Mouse (Mus musculus): ENCODE results near the gene Adamts18.

Gene Adamts18

DNA sequence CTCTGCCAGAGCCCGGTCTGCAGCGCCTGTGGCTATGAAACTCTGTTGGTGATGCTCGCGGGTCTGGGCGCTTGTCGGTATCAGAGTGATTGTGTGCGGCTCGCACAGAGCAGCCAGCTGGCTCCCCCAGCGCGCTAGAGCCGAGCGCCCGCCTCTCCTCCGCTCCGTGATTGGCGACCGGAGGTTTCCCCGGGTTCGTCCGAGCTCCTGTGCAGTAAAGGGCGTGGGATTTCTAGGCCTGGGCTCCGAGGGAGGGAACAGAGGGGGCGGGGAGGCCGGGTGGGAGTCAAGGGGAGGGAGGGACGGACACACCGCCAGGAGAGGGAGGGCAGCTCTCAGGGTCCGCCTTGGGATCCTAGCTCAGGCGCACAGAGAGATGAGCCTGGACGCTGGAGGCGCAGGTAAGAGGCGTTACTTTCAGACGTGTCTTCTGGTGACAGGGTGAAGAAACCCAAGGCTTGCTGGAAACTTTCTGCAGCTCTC lies at the start of gene Adamts18:
Gene Adamts18, minus strand, starts transcription at position 86 of the 483 bp plus-strand sequence.
- DNase-seq: no peak

DNA sequence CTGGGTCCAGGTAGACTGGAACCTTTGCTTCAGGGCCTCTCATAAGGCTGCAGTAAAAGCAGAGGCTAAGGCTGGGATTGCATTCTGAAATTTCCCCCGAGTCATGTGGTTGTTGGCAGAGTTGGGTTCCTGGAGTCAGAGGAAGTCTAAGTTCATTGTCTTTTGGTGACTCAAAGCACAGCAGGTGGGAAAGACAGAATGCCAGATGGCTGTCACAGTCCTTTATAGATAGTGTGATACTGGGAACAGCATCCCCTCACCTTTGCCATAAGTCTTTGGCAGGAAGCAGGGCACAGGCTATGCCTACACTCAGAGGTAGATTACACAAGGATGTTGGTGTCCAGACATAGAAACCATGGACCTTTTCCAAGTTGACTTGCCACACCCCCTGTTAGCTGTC lies 47.9 kb upstream of the Adamts18 start:
- no peak for DNase-seq

DNA sequence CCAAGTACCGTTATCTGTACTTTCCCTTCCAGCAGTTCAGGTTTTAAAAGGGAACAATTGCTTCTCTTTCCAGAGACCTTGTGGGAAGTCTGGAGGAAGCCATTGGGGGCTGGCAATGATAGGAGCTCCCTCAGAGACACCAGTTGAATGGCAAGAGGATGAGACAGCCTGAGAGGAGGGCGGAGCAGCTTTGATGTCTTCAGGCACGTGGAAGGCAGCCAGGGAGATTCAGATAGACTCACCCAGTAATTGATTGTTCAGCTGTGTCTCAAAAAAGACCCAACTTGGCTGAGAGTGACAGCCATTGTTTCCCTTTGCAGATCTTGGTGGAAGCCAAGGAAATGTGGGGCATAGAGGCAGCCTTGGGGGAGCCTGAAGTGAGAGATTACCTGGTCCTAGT lies 42.8 kb upstream of the Adamts18 start:
- DNase-seq: no peak

DNA sequence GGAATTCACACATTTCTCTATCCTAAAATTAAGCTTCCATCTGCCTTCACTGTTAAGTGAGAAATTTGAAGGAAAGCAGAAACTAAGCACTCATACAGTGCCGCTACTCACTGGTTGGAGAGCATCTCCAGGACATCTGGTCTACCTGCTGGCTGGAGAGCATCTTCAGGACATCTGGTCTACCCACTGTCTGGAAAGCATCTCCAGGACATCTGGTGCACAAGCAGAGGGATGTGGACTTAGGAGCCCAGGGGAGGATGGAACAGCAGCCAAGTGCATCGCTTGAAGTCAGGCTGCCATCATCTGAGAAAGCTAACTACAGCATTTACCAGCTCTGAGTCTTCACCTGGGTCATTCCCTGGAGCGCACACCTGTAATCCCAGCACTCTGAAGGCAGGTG lies 38.0 kb upstream of the Adamts18 start:
- no peak for DNase-seq

DNA sequence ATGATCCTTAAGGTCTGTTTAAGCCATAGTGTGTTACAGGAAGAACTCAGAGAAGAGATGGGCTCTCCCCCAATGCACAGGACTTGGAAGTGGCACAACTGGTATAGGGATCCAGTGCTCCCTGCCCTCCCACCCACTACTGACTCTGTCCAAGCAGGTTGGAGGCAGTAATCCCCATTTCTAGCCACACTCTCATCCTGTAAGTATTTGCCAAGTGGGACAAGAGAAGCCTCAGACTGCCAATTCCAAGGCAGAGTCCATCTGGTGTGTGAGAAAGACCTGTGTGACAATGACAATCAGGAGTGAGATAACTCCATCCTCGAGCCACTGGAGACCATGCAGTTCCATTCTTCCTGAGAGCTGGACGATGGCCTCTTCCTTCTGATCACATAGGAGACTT lies 36.6 kb upstream of the Adamts18 start:
- no peak for DNase-seq

DNA sequence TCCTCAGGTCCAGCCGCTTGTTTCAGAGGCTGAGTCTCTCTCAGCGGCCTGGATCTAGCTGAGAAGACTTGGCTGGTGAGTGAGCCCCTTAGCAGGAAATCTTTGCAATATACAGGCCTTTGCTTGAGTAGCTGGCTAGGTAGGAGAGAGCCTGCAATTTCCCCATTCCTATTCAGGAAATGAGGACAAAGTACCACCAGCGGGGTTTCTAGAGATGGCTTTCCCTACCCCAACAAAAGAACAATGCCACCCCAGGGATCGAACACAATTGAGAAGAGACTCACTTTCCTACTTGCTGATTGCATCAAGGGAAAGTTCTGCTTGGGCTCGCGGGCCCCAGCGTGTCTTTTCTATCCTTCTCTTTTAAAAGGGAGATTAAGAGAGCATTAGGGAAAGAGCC lies 35.5 kb upstream of the Adamts18 start:
- DNase-seq: no peak

DNA sequence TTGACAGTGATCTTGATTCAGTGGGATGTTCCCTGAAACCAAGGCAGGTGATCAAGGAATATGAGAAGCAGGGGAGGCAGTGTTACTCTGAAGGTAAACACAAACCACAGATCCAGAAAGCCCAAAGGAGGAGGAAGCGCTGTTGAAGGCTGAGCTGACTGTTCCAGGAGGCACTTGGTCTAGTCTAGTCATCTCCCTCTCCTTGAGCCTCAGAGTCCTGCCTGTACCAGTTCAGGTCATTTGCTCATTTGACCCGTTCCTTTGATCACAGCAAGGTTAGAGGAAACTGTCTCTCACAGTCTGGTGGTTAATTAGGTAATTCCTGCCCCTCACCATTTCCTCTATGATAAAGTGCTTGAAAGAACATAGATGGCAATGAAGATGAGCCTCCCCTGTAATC lies 34.0 kb upstream of the Adamts18 start:
- no peak for DNase-seq

DNA sequence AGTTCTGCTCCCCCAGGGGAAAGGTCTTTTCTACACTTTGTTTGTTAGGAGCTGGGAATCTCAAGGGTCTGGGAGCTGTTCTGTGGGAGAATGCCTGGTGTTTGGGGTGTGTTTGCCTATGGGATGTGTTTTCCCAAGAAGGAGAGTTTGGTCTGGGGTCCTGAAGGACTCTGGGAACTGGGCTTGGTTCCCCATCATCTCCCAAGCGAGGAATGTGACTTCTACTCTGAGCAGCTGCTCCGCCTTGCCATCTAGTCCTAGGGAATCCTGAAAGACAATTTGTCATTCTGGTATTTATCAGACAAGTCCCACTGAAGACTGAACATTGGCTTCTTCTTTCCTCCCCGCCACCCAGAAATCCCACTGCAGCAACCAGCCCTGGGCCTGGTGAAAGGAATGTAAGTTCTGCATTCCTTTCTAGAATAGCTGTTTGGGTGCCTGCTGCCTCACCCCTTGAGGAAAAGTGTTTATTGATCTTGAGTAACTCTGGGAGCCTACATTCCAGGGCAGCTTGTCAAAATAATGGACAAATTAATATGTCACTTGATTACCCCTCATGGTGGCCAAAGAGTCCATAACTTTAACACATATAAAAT lies 30.0 kb upstream of the Adamts18 start:
- DNase-seq: no peak

DNA sequence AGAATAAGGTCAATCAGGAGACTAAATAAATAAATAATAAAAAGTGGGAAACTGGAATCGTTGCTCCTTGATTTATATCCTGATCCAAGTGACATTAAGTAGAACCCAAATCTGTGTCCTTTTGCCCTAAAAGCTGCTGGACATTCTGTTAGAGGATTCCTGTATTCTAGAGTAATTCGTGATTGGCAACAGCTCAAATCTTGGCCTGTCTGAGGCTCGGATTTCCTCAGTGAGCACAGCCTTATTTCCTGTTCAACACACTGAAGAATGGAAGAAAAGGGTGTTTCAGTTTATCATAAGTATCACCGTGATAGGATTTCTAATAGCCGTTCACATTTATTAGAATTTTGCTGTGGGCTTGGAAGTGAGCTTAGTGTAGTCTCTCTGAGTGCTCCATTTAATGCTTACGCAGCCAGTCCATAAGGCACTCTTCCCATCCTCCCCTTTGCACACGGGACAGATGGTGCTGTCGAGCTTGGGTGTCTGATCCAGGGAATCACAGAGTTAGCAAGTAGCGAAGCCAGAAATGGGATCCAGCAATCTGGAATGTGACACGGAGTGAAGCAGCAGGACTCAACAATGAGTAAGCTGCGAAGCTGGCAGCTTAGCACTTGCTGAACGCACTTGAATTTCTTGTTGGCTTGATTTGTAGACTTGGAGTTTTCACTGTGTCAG lies 25.0 kb upstream of the Adamts18 start:
- no peak for DNase-seq

DNA sequence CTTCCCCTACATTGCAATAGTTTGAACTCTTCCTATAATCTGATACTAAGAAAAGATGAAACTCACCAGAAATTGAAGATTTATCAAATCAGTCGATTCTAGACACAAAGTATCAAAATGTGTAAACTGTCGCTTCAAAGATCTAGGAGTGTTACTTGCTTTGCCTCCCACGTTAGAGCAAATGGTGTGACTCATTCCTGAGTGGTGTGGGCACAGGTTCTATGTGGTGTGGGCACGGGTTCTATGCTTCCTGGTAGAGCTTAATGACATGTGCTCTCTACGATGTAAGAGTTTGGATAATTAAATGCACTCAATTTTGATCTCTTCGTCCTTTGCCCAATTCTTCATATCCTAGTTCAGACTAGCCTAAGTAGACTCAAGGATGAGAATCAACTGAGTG lies 23.9 kb upstream of the Adamts18 start:
- no peak for DNase-seq

DNA sequence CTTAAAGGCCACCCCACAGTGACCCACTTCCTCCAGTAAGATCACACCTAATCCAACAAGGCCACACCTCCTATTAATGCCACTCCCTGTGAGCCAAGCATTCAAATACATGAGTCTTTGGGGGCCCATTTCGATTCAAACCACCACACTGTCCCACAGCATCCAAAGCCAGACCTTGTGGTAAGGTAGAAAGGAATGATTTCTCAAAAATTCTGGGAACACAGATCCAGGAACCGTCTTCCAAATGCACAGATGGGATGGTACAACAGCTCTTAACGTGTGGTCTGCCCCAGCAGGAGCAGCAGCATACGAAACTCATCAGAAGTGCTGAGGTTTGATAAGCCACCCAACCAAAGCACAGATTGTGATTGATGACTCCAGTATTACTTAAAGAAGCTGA lies 18.0 kb upstream of the Adamts18 start:
- DNase-seq: no peak

DNA sequence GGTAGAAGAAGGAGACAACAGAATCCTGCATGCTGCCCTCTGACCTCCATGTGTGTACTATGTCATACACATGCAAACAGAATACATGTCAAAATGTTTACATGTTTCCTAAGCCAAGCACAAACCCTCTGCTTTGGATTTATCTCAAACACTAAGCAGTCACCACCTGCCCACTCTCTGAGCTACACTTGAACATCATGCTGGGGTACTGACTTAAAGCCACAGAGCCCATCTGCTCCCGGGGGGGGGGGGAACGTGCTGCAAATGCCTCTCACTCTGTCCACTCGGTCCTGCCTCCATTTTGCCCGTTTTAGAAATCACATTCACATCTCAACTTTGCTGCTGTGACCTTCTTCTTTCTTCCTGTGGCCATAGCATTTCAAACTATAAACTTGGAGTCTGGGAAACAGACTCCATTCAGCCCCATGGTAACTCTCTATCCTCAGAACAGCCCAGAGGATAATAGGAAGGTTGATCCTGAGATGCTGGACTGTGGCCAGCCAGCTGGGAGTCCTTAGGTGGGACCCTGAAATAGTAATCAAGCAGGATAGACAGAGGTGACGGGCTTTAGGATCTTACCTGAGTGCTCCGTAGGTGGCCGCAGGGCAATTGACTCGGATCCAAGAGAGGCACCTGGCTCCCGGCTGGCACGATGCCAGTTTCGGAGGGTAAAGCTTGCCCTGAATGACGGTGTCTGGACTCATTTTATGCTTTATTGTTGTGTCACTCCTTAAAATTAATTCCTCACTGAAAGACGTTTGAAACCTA lies 17.0 kb upstream of the Adamts18 start:
- DNase-seq: no peak

DNA sequence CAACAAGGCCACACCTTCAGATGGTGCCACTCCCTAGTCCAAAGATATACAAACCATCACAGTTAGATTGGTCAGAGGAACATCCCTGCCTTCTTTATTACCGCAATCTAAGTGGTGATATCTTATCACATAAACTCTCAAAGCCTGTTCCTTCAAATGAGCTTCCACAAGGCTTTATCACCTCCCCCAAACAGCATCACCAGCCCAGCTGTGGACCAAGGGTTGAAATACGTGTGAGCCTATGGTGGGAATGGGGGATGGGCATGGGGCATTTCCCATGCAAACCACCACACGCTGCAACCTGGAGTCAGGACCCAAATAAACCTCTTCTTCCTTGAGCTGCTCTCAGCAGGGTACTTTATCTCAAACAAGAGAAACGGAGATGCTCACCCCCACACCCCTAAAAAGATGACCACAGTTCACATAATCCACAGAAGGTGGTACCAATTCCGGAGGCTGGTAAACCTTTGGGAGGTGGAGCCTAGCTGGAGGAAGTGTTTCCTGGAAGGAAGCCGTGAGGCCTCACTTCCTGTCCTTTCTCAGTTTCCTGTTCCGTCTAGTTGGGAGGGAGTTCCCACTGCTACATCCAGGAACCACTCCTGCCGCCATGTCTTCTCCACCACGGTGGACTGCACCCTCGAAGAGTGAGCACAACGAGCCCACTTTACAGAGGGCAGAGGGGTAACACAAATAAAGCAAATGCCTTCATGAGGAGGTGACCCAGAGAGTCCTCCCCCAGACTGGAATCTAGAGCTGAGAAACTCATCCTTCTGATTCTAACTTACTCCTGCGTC lies 11.5 kb upstream of the Adamts18 start:
- DNase-seq: no peak

DNA sequence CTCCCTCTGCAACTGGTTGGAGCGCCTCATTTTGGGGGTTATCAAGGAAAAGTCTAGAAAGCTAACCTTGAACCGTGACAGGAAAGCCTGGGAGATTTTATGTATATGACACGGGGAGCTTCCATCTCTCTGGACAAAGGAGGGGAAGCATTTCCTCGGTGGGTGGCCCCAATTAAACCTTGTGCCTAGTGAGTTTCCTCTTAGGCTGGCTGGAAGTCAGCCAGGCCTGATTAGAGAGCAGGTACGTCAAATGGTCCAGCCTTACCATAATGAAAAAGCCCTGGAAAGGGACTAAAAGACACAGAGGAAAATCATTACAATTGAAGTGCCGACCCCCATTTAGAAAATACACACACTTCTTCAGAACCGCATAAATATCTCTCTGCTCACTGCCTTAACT lies 10.3 kb upstream of the Adamts18 start:
- no peak for DNase-seq

DNA sequence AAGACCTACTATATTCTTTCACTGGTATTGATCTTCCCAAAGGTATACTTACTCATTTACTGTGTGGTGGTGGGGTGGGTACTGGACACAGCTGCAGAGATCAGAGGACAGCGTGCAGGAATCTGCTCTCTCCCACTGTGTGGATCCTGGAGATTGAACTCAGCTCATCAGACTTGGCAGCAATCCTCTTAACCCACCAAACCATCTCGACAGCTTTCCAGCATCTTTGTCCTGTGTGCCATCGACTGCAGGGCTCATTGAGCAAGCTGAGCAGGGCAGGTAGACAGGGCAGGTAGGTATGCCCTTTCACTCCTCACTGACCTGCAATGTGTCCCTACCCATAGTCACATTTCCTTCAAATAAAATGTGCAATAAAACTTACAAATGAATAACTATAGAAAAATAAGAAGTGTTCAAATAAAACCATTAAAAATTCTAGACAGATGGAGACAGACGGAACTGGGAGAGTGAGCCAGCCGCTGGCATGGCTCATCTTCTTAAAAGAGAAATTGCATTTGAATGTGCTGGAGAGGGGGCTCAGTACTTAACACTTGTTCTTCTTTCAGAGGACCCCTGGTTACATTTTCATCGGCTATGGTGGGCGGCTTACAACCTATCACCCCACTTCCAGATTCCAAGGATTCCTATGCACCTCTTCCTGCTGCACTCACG lies 6.2 kb upstream of the Adamts18 start:
- no peak for DNase-seq

DNA sequence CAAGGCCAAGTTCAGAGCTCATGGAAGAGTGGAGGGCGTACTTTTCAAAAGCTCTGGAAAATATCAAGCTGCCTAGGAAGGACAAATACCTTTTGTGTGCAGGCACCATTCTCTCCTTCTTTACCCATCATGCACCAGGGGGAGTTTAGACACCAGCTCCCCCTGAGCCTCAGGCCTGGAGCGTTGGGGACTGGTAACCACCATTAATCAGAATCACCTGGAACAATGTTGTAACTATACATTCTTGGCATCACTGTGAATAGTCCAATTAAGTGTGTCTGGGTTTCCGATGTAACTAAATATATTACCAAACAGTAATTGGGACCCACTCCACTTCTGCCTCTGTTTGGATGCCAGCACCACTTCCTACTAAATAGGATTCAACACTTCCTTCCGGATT lies 5.2 kb upstream of the Adamts18 start:
- no peak for DNase-seq

DNA sequence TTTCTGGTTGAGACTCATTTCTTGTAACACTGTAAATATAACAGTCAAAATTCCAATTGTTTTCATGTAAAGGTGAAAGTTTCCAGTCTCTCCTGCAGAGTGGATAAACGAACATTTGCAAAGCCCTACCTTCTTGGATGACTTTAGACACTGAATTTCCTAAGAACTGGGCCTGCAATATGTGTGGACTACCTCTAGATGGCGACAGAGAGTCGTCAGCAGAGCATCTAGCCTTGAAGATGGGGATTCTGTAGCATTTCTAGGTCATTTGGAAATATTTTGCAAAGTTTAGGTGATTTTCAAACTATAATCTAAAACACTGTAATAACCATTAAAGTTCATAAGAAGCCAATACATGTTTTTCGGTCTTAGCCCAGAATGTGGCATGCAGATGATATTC lies 3.1 kb upstream of the Adamts18 start:
- DNase-seq: no peak

DNA sequence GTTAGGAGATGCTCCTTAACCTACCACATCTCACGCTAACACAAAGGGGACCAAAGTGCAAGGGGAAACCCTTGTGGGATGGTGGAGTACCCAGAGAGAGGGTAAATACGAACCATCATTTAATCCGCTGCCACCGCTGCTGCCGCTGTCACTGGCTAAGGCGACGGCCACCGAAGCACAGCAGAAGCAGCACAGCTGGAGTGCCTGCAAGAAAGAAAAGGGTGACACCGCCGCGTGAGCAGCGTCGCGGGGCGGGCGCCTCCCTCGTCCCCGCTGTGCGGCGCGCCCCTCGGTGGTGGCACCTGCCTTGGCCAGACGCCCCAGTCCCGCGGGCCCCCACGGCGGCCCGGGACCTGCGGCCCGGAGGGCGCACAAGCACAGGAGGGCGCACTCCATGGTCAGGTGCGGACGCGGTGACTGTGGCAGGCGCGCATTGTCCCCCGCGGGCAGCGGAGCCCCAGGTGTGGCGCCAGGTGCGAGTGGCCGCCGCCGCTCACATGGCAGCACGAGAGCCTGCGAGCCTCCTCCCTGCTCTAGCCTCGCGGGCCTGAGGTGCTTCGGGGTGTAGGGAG lies 371 bp downstream of the Adamts18 start:
- peak; percentile 12 for DNase-seq

DNA sequence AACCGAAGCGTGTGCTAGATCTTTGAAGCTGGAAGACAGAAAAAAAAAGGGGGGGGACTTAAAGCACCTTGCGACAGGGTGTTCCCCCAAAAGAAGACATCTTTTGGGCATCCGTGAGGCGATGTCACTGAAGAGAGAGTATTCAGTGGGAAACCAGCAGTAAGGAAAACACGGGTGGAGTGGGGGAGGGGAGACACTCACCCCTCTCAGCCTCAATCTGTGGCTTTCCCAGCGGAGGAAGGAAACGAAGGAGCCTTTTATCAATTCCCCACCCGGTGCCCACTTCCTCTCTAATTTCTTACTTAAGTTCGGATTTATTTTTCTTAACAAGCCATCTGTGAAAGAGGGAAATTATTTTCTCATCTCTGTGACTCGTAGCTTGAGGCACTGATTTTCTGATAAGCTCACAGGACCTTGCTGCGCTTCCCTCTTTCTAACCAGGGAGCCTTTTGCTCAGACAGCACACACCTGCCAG lies 895 bp downstream of the Adamts18 start:
- DNase-seq: no peak

DNA sequence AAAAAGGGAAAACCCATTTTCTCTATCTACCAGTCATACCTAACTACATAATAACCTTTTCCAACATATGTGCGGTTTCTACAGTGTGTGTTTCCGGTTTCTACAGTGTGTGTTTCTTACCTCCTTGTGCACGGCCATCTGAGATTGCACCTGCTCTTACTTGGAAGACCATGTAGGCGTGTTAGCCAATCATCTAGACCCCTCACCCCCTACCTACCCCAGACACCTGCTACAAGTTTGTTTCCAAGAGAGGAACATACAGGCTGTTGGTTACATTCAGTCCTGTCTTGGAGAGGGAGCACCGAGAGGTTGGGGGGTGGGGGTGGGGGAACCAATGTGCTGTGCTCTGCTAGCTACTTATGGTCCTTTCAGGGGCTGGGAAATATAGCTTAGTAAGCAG lies 1.9 kb downstream of the Adamts18 start:
- no peak for DNase-seq

DNA sequence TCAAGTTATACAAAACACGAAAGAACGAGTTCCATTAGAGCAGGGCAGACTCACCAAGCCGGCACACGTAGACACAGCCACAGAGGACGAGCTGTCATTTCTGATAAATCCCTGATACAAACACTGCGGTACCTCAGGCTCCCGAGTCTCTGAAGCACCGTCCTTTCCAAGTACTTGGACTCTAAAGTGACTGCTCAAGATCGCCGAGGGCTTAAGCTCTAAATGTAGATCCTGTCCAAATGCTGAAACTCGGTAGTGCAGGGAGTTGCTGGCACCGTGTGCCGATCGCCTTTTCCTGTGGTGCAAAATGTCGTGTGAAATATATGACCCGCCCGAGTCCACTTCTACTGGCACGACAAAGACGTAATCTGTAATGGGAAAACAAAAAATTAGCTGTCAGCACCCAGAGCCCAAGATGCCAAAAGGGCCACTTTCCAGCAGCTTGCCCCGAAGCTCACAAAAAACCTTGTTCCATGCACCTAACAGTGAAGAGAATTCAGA lies 3.7 kb downstream of the Adamts18 start:
- DNase-seq: no peak

DNA sequence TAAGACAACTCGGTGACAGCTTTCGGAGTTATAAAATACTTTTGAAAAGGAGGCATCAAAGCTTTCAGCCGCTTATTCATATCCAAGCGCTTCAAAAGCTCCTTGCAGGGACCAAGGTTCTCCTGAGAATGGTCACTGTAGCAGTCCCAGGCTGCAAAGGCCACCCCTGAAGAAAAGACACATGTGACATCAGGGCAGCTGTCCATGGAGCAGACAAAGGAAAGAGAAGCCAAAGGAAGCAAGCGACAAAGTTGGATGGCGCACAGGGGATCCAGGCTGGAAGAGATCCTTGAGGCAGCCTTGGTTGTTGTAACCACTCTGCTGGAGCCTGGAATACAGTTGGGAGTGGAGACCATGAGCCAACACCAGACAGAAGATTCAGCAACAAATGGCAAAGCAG lies 10.3 kb downstream of the Adamts18 start:
- DNase-seq: no peak
